Mouse (Mus musculus) heart, postnatal 0 days (tissue): Measurements from ENCODE around the gene Endov. TPM values are rescaled to one million over a fixed set of nuclear protein-coding genes. Genes with fewer than 3 reads are reported as not detected.

Experiments used
- ATAC-seq: fragments of 200-750 bp; cut with Nextera tagmentation; 2 replicates; pipeline ENCODE4 v1.8.0; 2017; ENCODE audit warnings: low read depth, moderate number of reproducible peaks, moderate library complexity; ENCODE audit not compliant: insufficient read depth
- DNase-seq: peaks from one replicate; pipeline ENCODE4 v3.0.0-alpha.2; 2016; ENCODE audit warnings: low spot score
- H3K27ac ChIP-seq: fragments of 300-500 bp; sonication (generic); 2 replicates; pipeline ENCODE4 v1.5.1; 2014; ENCODE audit warnings: low read depth, mild to moderate bottlenecking
- H3K27me3 ChIP-seq: fragments of 300-500 bp; sonication (generic); 2 replicates; pipeline ENCODE4 v1.6.1; 2014; ENCODE audit warnings: low read length, mixed read lengths; ENCODE audit not compliant: control insufficient read depth, insufficient read depth
- H3K36me3 ChIP-seq: fragments of 300-500 bp; sonication (generic); replicated peaks from 2 replicates; pipeline ENCODE4 v1.6.1; 2014; ENCODE audit warnings: low read length, mixed read lengths; ENCODE audit not compliant: control insufficient read depth, insufficient read depth
- H3K4me1 ChIP-seq: fragments of 300-500 bp; sonication (generic); 2 replicates; pipeline ENCODE4 v1.6.1; 2014; ENCODE audit warnings: antibody characterized with exemption; ENCODE audit not compliant: control insufficient read depth, insufficient read depth
- H3K4me2 ChIP-seq: fragments of 300-500 bp; sonication (generic); 2 replicates; pipeline ENCODE4 v1.6.1; 2014; ENCODE audit warnings: low read depth, mild to moderate bottlenecking, low read length, moderate library complexity
- H3K4me3 ChIP-seq: fragments of 300-500 bp; sonication (generic); 2 replicates; pipeline ENCODE4 v1.5.1; 2014; ENCODE audit warnings: low read depth, low read length
- H3K9ac ChIP-seq: fragments of 300-500 bp; sonication (generic); replicated peaks from 2 replicates; pipeline ENCODE4 v1.6.1; 2014; ENCODE audit warnings: low read depth, low read length, mixed read lengths
- H3K9me3 ChIP-seq: fragments of 300-500 bp; sonication (generic); replicated peaks from 2 replicates; pipeline ENCODE4 v1.6.1; 2016; ENCODE audit warnings: low read length; ENCODE audit not compliant: control insufficient read depth
- CTCF ChIP-seq: IDR thresholded peaks from 2 replicates; pipeline ENCODE4 v1.5.1; 2016; ENCODE audit warnings: antibody characterized with exemption, control low read depth, low read depth
- EP300 ChIP-seq: IDR thresholded peaks from 2 replicates; pipeline ENCODE4 v1.6.1; 2016; ENCODE audit warnings: antibody characterized with exemption, low read depth
- WGBS: fragments of 180-500 bp; shearing (Covaris S2); extraction: QIAGEN DNeasy Blood & Tissue Kit; methylation state at CpG from one replicate; pipeline ENCODE4 v1.1.7; 2014; 5-methylcytosine and 5-hydroxymethylcytosine counted together
- polyA plus RNA-seq: library from polyadenylated mRNA; unstranded; fragments of >200 nt; fragmentation: Nextera tagmentation; extraction: Ambion mirVana; gene quantifications from 2 replicates; pipeline ENCODE4 v1.2.1, GENCODE M21; 2015
- total RNA-seq: library from RNA; depleted of rRNA; stranded (reverse); fragments of >200 nt; gene quantifications from 2 replicates; pipeline ENCODE4 v1.2.3, GENCODE M21; 2014; ENCODE audit warnings: low replicate concordance; rRNA removed

Endov gene
- total and polyA plus RNA-seq, 2 experiments from 2014 or later: 7.4 to 15.0 TPM

DNA sequence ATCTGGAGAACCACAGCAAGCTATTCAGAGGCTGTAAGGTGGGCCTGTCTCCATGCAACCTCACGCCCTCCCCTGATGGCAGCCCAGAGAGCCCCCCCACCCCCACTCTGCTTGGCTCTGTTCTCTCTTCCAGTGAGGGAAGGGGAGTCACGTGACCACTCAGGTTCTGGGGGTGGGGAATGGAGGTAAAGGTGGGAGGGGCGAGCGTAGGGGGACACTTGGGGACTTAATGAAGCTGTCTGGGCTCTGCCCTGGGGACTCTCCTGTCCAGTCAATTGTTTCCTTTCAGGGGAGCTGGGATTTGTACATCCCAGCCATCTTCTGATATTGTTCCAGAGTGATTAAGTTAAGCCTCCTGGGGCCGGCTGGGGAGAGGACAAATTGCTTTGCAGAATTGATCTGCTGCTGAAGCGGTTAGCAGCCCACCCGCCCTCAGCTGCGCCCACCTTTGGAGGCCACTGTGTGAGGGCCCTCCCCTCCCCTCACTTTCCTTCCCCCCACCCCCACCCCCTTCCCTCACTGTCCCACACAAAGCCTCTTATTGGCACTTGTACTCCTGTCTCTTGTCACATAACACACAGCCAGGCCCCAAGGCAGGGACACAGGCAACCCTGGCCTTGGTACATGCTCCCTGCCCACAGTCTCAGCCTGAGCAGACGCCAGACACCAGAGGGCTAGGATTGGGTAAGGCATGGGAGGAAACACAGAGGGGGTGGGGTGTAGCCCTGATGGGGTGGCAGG lies 67.9 kb downstream of the Endov start:
- no peak for TF ChIP-seq EP300
- no peak for TF ChIP-seq CTCF
- Histone ChIP-seq H3K4me3 (no peak overlapping the region), H3K9me3 (no peaks in the 10 kb centered on the region), H3K9ac (no peak overlapping the region), H3K4me1 (no peaks in the 10 kb centered on the region), H3K4me2 (no peak overlapping the region), H3K36me3 (no peaks in the 10 kb centered on the region), H3K27me3 (peaks cover 26% of the 10 kb centered on the region; the same call in 1 of the 2 replicates), H3K27ac (no peak overlapping the region)
- 25% methylated on average over 8 of the region's 9 CpGs for WGBS
- DNase-seq (no peak), ATAC-seq (no peak)

Other genes with a start within 250 kb of the Endov start
- gene Gaa, start 223.5 kb upstream of the Endov start, total RNA-seq: 91.1 and 158 TPM in 2 replicates
- 51.8 and 56.3 TPM in 2 replicates for gene Gaa, start 223.5 kb upstream of the Endov start, polyA plus RNA-seq
- 156 and 157 TPM in 2 replicates for gene Eif4a3, start 191.3 kb upstream of the Endov start, total RNA-seq
- 197 and 212 TPM in 2 replicates for gene Eif4a3, start 191.3 kb upstream of the Endov start, polyA plus RNA-seq
- gene Card14, start 183.6 kb upstream of the Endov start, total RNA-seq: 0.66 and 1.2 TPM in 2 replicates
- gene Card14, start 183.6 kb upstream of the Endov start, polyA plus RNA-seq: 0.41 and 0.48 TPM in 2 replicates
- 3.1 and 14.8 TPM in 2 replicates for gene Sgsh, start 135.8 kb upstream of the Endov start, total RNA-seq
- 4.7 and 6.5 TPM in 2 replicates for gene Sgsh, start 135.8 kb upstream of the Endov start, polyA plus RNA-seq
- gene Slc26a11, start 135.8 kb upstream of the Endov start, total RNA-seq: 4.0 and 4.4 TPM in 2 replicates
- gene Slc26a11, start 135.8 kb upstream of the Endov start, polyA plus RNA-seq: 5.2 and 7.0 TPM in 2 replicates
- gene Rnf213, start 98.2 kb upstream of the Endov start, total RNA-seq: 36.7 and 45.4 TPM in 2 replicates
- 3.4 and 4.5 TPM in 2 replicates for gene Rnf213, start 98.2 kb upstream of the Endov start, polyA plus RNA-seq
- gene Nptx1, start 56.4 kb downstream of the Endov start, total RNA-seq: 0.81 and 1.6 TPM in 2 replicates
- gene Nptx1, start 56.4 kb downstream of the Endov start, polyA plus RNA-seq: 0.23 TPM in 2 replicates
- gene Rptor, start 111.6 kb downstream of the Endov start, total RNA-seq: 33.9 and 39.8 TPM in 2 replicates
- 4.8 and 4.9 TPM in 2 replicates for gene Rptor, start 111.6 kb downstream of the Endov start, polyA plus RNA-seq